Mouse (Mus musculus): Measurements from ENCODE around the gene Gm27021. TPM values are rescaled to one million over a fixed set of nuclear protein-coding genes. Genes with fewer than 3 reads are reported as not detected.

Gene Gm27021
- polyA plus RNA-seq, 1 experiment from 2014 or later = 2.0 TPM

GRCm38 (mm10) chr8:120563851-120564837 is 103.7 kb downstream of the Gm27021 start:
- H3K4me2 ChIP-seq (ENCODE audit: low read depth, low read length) = peak overlapping the region; percentile 46
- WGBS = 29% methylated on average over 20 of the region's 20 CpGs
- peak; percentile 71 for ATAC-seq (ENCODE audit: insufficient read depth, low FRiP score)
- peak overlapping the region; percentile 53; the same call in 1 of the 2 replicates for H3K9ac ChIP-seq (ENCODE audit: low read length)
- H3K36me3 ChIP-seq (ENCODE audit: control insufficient read depth, insufficient read depth, low read length) = peaks cover 28% of the 10 kb centered on the region
- H3K4me1 ChIP-seq (ENCODE audit: control insufficient read depth, insufficient read depth, low read length) = peaks cover 31% of the 10 kb centered on the region
- no peaks in the 10 kb centered on the region for H3K9me3 ChIP-seq (replicated peaks; ENCODE audit: control insufficient read depth, low read length)
- no peaks in the 10 kb centered on the region for H3K27me3 ChIP-seq (ENCODE audit: control insufficient read depth, insufficient read depth, low read length)
- no peak overlapping the region for H3K4me3 ChIP-seq (replicated peaks; ENCODE audit: low read length)
- H3K27ac ChIP-seq (ENCODE audit: low read length) = peak overlapping the region; percentile 85

- ATAC-seq (ENCODE audit: insufficient read depth, low FRiP score) = peak; percentile 8; the same call in 1 of the 2 replicates
- no peaks in the 10 kb centered on the region for H3K9me3 ChIP-seq (replicated peaks; ENCODE audit: control insufficient read depth, low read length)
- H3K4me1 ChIP-seq (ENCODE audit: control insufficient read depth, insufficient read depth, low read length) = peaks cover 33% of the 10 kb centered on the region
- H3K9ac ChIP-seq (ENCODE audit: low read length) = peak overlapping the region; percentile 53; the same call in 1 of the 2 replicates
- H3K36me3 ChIP-seq (ENCODE audit: control insufficient read depth, insufficient read depth, low read length) = peaks cover 21% of the 10 kb centered on the region
- H3K27me3 ChIP-seq (ENCODE audit: control insufficient read depth, insufficient read depth, low read length) = no peaks in the 10 kb centered on the region
- 34% methylated on average over 8 of the region's 8 CpGs for WGBS
- no peak overlapping the region for H3K4me3 ChIP-seq (replicated peaks; ENCODE audit: low read length)
- H3K27ac ChIP-seq (ENCODE audit: low read length) = peak overlapping the region; percentile 85
- H3K4me2 ChIP-seq (ENCODE audit: low read depth, low read length) = no peak overlapping the region; the same call in 1 of the 2 replicates
Observed at GRCm38 (mm10) chr8:120563348-120563724, 104.5 kb downstream of the Gm27021 start.

GRCm38 (mm10) chr8:120562680-120563347 is 105.1 kb downstream of the Gm27021 start:
- H3K9ac ChIP-seq (ENCODE audit: low read length) = peak overlapping the region; percentile 53; the same call in 1 of the 2 replicates
- H3K36me3 ChIP-seq (ENCODE audit: control insufficient read depth, insufficient read depth, low read length) = peaks cover 15% of the 10 kb centered on the region
- H3K27ac ChIP-seq (ENCODE audit: low read length) = peak overlapping the region; percentile 85
- WGBS = 84% methylated on average over 18 of the region's 18 CpGs
- peaks cover 33% of the 10 kb centered on the region for H3K4me1 ChIP-seq (ENCODE audit: control insufficient read depth, insufficient read depth, low read length)
- no peaks in the 10 kb centered on the region for H3K9me3 ChIP-seq (replicated peaks; ENCODE audit: control insufficient read depth, low read length)
- H3K27me3 ChIP-seq (ENCODE audit: control insufficient read depth, insufficient read depth, low read length) = no peaks in the 10 kb centered on the region
- ATAC-seq (ENCODE audit: insufficient read depth, low FRiP score) = no peak
- H3K4me3 ChIP-seq (replicated peaks; ENCODE audit: low read length) = no peak overlapping the region
- no peak overlapping the region for H3K4me2 ChIP-seq (ENCODE audit: low read depth, low read length)

- ATAC-seq (ENCODE audit: insufficient read depth, low FRiP score) = no peak
- 78% methylated on average over 22 of the region's 22 CpGs for WGBS
- Histone ChIP-seq H3K27me3 (ENCODE audit: control insufficient read depth, insufficient read depth, low read length) (no peaks in the 10 kb centered on the region), H3K9me3 (replicated peaks; ENCODE audit: control insufficient read depth, low read length) (no peaks in the 10 kb centered on the region), H3K4me1 (ENCODE audit: control insufficient read depth, insufficient read depth, low read length) (peaks cover 41% of the 10 kb centered on the region), H3K36me3 (ENCODE audit: control insufficient read depth, insufficient read depth, low read length) (peaks cover 6% of the 10 kb centered on the region; the same call in 1 of the 2 replicates), H3K4me2 (ENCODE audit: low read depth, low read length) (no peak overlapping the region), H3K27ac (ENCODE audit: low read length) (no peak overlapping the region), H3K4me3 (replicated peaks; ENCODE audit: low read length) (no peak overlapping the region), H3K9ac (ENCODE audit: low read length) (no peak overlapping the region)
Observed at GRCm38 (mm10) chr8:120561539-120562435, 106.1 kb downstream of the Gm27021 start.

- ATAC-seq (ENCODE audit: insufficient read depth, low FRiP score) = no peak
- no peaks in the 10 kb centered on the region for H3K9me3 ChIP-seq (replicated peaks; ENCODE audit: control insufficient read depth, low read length)
- peaks cover 50% of the 10 kb centered on the region for H3K4me1 ChIP-seq (ENCODE audit: control insufficient read depth, insufficient read depth, low read length)
- no peaks in the 10 kb centered on the region for H3K36me3 ChIP-seq (ENCODE audit: control insufficient read depth, insufficient read depth, low read length)
- H3K4me3 ChIP-seq (replicated peaks; ENCODE audit: low read length) = no peak overlapping the region
- H3K9ac ChIP-seq (ENCODE audit: low read length) = no peak overlapping the region
- H3K27me3 ChIP-seq (ENCODE audit: control insufficient read depth, insufficient read depth, low read length) = no peaks in the 10 kb centered on the region
- WGBS = 92% methylated on average over 5 of the region's 5 CpGs
- H3K4me2 ChIP-seq (ENCODE audit: low read depth, low read length) = no peak overlapping the region
- no peak overlapping the region for H3K27ac ChIP-seq (ENCODE audit: low read length)
Observed at GRCm38 (mm10) chr8:120560535-120560934, 107.3 kb downstream of the Gm27021 start.

GRCm38 (mm10) chr8:120559654-120560053 is 108.2 kb downstream of the Gm27021 start:
- Histone ChIP-seq H3K9me3 (replicated peaks; ENCODE audit: control insufficient read depth, low read length) (no peaks in the 10 kb centered on the region), H3K4me2 (ENCODE audit: low read depth, low read length) (no peak overlapping the region), H3K27me3 (ENCODE audit: control insufficient read depth, insufficient read depth, low read length) (no peaks in the 10 kb centered on the region), H3K27ac (ENCODE audit: low read length) (no peak overlapping the region), H3K9ac (ENCODE audit: low read length) (no peak overlapping the region), H3K36me3 (ENCODE audit: control insufficient read depth, insufficient read depth, low read length) (no peaks in the 10 kb centered on the region), H3K4me3 (replicated peaks; ENCODE audit: low read length) (no peak overlapping the region), H3K4me1 (ENCODE audit: control insufficient read depth, insufficient read depth, low read length) (peaks cover 44% of the 10 kb centered on the region)
- 60% methylated on average over 11 of the region's 11 CpGs for WGBS
- no peak for ATAC-seq (ENCODE audit: insufficient read depth, low FRiP score)

Other genes starting within 250 kb of the Gm27021 start
- gene Gins2, start 78.8 kb downstream of the Gm27021 start, polyA plus RNA-seq (2015; fragmentation: Nextera tagmentation; extraction: Ambion mirVana) = 76.4 and 76.5 TPM in 2 replicates
- 3.4 TPM in 2 replicates for gene 1190005I06Rik, start 20.4 kb downstream of the Gm27021 start, polyA plus RNA-seq (2015; fragmentation: Nextera tagmentation; extraction: Ambion mirVana)
- 1,110 and 1,163 TPM in 2 replicates for gene Cox4i1, start 143 bp upstream of the Gm27021 start, polyA plus RNA-seq (2015; fragmentation: Nextera tagmentation; extraction: Ambion mirVana)
- gene Emc8, start 494 bp upstream of the Gm27021 start, polyA plus RNA-seq (2015; fragmentation: Nextera tagmentation; extraction: Ambion mirVana) = 215 TPM in 2 replicates
- 22.3 and 25.4 TPM in 2 replicates for gene Irf8, start 68.3 kb upstream of the Gm27021 start, polyA plus RNA-seq (2015; fragmentation: Nextera tagmentation; extraction: Ambion mirVana)